Mouse (Mus musculus) C2C12 (cell line): ENCODE results near the gene Pgls.

ENCODE experiments used
- CEBPB ChIP-seq: IDR thresholded peaks from one replicate; pipeline ENCODE4 v1.6.1; 2011; ENCODE audit warnings: low read depth, mild to moderate bottlenecking, control low read depth, moderate library complexity
- CTCF ChIP-seq: IDR thresholded peaks from one replicate; pipeline ENCODE4 v1.5.1; 2011; ENCODE audit not compliant: control insufficient read depth, insufficient read depth, insufficient read length
- FOSL1 ChIP-seq: IDR thresholded peaks from one replicate; pipeline ENCODE4 v1.8.0; 2011; ENCODE audit warnings: mild to moderate bottlenecking, low read length; ENCODE audit not compliant: poor library complexity, insufficient read depth, severe bottlenecking
- MAX ChIP-seq: IDR thresholded peaks from one replicate; pipeline ENCODE4 v1.6.1; 2011; ENCODE audit warnings: mild to moderate bottlenecking, control low read depth
- MYOD1 ChIP-seq: IDR thresholded peaks from one replicate; pipeline ENCODE4 v1.6.1; 2011; ENCODE audit warnings: low read depth; ENCODE audit not compliant: control insufficient read depth, insufficient read length
- MYOG ChIP-seq: IDR thresholded peaks from one replicate; pipeline ENCODE4 v1.6.1; 2011; ENCODE audit not compliant: control insufficient read depth, insufficient read length; ENCODE audit errors: extremely low read depth
- USF1 ChIP-seq: IDR thresholded peaks from one replicate; pipeline ENCODE4 v1.6.1; 2011; ENCODE audit warnings: low read depth, mild to moderate bottlenecking, control low read depth, moderate library complexity

DNA sequence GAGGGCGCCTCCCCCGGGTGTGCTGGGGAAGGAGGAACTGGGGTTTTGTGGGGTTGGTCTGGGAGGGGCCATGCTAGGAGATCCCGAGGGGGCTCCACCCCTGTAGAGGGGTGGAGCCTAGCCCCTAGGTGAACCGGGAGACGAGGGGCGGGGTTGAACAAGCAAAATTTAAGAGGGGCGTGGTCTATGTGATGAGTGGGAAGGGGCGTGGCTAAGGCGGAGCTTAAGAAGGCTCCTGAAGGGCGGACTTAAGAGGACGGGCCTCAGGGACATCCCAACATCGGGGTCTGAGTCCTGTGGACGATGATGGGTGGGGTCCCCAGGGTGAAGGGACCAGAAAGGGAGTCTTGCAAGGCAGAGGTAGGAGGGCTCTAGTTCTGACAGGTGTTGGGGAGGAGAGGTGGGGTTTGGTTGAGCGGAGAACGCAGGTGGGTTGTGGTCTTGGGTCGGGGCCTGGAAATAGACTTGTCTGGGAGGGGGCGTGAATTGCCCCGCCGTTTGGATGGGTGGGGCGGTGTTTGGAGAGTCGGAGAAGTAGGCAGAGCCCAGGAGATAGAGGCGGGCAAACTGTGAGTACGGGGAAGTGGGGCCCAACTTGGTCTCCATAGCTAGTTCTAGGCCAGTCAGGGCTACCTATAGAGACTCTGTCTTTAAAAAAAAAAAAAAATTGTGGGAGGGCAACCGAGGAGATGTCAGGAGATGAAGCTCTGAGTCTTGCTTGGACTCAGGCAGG lies 32.9 kb upstream of the Pgls start:
- TF ChIP-seq CTCF, result no peak
- TF ChIP-seq CEBPB, result no peak
- TF ChIP-seq USF1, result no peak
- TF ChIP-seq MYOG, result no peak
- TF ChIP-seq MAX, result no peak
- TF ChIP-seq FOSL1, result no peak
- TF ChIP-seq MYOD1, result no peak
